Mouse (Mus musculus): Measurements from ENCODE around the gene Rnf185.

The Rnf185 gene

DNA sequence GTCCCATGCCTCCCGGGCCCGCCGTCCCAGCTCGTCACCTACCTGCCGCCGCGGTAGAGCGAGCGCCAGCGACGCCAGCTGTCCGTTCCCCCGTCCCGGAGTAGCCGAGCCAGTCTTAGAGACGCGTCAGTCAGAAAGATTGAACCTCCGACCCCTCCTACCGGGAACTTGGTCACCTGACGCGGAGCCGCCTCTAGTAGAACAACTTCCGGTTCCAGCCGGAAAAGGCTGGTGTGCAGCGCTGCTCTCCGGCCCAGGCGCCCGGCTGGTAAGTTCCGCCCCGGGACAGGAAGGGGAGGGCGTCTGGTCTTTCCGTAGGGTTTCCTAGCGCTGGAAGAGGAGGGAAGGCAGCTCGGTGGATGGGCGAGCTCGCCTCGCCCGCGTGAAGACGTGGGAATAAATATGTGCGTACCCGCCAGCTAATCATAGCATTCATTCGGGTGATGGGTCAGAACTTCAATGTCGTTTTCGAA is at the start of gene Rnf185:
Gene Rnf185, minus strand, starts transcription at position 197 of the 473 bp plus-strand sequence.
- DNase-seq (ENCODE audit: low read depth, low spot score) = peak; percentile 96

GRCm38 (mm10) chr11:3497296-3497695 is 45.1 kb upstream of the Rnf185 start:
- no peak for DNase-seq (ENCODE audit: low read depth, low spot score)

DNA sequence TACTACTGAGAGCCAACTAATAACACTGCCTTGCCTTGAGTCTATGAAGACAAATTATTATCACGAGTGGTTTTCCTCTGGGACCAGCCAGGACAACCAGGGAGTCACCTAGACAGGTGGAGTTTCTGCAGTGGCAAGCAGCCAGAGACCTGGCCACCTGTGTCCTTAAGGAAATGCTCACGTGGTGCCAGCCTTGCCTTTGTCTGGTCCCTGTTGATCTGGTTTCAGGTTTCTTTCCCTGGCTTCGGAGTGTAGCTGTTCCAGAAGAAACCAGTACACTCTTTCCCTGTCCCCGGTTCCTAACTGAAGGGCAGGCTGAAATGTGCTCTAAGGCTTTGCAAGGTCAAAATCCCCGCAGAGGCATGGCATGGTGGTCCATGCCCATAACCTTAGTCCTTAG is 44.6 kb upstream of the Rnf185 start:
- no peak for DNase-seq (ENCODE audit: low read depth, low spot score)

DNA sequence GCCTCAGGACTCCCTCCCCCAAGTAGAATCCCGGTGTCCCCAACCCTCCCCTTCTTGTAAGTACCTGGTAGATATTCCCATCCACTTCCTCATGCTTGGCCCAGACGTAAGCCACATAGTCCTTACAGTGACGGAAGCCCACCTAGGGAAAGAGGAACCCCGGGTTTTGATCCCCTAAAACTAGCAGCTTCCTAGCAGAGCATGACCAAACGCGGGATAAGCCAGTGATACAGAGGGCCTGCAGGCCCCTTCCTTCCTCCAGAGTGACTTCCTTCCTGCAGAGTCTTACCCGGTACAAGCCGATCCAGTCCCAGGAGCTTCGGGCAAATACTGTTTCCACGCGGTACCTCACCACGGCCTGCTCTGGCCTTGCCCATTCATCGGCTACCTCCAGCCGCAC is 43.3 kb upstream of the Rnf185 start:
- DNase-seq (ENCODE audit: low read depth, low spot score) = no peak

DNA sequence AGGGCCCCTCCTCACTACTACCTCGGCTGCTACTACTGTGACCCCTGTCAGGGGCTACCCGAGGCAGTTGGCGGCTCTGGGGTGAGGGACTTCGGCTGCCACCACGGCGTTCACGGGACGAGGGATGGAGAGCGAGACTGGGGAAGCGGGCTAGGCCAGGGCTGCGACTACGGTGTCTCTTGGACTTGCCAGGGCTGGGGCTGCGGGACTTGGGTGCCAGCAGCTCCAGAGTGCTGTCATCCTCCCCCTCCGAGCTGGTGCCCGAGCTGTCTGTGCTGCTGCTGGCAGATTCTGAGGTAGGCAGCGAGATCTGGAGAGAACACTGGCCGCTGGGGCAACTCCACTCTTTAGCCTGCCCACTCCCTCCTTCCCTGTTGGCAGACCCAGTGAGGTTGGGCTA is 42.7 kb upstream of the Rnf185 start:
- no peak for DNase-seq (ENCODE audit: low read depth, low spot score)

DNA sequence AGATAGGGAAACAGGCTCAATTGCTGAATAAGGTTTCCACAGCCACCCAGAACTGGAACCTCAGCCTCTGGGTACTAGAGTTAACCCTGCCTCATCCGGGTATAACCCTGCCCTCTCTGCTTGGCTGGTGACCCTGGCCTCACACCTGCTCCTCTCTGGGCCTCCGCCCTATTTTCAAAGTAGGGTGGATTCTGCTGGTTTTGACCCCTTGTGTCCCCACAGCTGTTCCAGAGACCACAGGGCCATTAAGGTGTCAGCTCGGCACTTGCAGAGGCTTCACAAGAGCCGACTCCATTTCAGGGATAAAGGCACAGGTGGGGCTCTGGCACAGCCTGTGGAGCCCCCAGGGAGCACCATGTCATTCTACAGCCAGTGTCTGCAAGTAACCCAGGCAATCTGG is 40.6 kb upstream of the Rnf185 start:
- DNase-seq (ENCODE audit: low read depth, low spot score) = no peak

DNA sequence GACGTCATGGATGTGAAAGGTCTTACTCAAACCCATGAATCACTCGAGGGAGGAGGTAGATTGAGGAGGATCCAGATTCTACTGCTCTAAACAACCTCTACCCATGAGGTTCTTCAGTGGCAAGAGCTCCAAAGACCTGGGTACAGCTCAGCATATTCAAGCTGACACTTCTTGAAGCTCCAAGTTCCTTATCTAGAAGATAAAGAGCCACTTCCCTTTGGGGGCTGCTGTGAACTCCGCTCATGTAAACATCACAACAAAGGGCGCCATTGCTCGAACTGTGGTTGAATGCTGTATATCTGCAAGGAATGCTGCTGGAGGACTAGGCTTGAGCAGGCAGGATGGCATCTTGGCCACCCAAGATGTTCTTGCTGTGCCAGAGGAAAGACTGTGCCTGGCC is 36.9 kb upstream of the Rnf185 start:
- no peak for DNase-seq (ENCODE audit: low read depth, low spot score)

DNA sequence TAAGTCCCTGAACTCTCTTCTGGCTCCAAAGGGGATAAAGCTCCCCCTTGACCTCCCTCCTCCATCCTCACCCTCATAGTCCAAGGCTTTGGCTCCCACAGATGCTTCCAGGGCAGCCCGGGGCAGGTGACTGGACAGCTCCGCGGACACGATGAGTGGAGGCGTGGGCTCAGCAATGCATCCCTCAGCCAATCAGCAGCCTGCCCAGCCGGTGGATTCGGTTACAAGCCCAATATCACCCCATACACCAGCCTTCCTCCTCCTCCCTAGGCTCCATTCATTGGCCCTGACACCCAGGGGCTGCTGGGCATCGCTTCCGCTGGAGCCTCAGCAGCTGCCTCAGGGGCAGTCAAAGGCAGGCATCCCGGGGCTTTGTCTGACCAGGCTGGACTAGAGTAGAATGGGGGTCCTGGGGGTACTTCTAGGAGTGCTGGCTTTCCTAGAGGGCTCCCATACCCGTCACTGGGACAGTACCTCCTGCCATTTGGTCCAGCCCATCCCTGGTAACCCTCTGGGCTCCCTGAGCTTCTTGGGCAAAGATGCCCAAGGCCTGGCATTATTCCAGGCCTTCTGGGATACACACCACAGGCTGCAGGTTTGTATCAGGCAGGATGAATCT is 35.9 kb upstream of the Rnf185 start, which contains the start of gene Pla2g3:
Gene Pla2g3, plus strand, starts transcription at position 333 of the 619 bp plus-strand sequence.
- DNase-seq (ENCODE audit: low read depth, low spot score) = no peak

- DNase-seq (ENCODE audit: low read depth, low spot score) = no peak
Measured at GRCm38 (mm10) chr11:3486349-3486748, 34.2 kb upstream of the Rnf185 start.

DNA sequence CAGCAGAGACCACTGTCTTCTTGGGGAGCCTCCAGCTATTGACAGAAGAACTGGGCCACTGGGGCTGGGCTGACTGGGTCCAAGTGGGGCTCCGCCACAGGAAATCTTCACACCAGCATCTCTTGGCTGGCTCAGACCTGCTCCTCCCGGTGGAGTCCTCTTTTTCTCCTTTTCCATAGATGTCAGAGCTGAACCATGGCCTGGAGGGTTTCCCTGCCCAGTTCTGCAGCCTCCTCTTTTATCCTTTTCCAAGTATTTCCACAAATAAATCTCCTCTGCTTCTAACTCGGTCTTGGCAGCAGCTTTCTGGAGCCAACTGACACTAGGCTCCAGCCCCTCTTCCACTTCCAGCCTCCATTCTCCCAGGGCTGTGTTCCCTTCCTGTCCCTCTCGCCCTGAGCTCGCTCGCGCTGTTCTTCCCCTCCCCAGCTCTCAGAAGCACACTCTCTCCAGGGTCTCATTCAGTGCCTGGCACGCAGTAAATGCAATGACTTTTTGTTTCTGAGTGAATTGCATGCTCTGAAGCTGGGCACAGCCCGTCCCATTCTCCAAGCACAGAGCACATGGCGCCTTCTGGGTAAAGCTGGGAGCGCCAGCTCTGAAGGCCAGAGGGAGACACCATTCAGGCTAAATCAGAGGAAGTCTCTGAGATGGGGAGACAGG is 31.9 kb upstream of the Rnf185 start:
- no peak for DNase-seq (ENCODE audit: low read depth, low spot score)

DNA sequence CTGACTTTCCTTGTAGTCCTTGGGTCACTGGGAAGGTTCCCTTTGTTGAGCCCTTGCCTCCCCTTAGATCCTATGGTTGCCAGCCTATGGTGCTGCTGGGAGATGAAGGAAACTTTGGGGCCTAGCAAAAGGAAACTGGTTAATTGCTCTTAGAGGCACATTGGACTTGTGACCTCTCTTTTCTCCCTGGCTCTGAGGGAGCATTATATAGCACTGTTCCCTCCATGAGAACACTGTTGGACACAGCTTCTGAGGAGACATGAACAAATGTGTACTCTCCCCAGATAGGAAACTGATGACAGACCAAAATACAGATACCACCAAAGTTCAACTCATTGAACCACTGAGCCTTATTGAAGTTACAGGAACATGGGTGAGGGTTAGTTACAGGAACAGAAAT is 23.3 kb upstream of the Rnf185 start:
- DNase-seq (ENCODE audit: low read depth, low spot score) = no peak

- peak; percentile 27 for DNase-seq (ENCODE audit: low read depth, low spot score)
Measured at GRCm38 (mm10) chr11:3474480-3475115, 22.4 kb upstream of the Rnf185 start.

- DNase-seq (ENCODE audit: low read depth, low spot score) = peak; percentile 76
Measured at GRCm38 (mm10) chr11:3472484-3472883, 20.3 kb upstream of the Rnf185 start.

DNA sequence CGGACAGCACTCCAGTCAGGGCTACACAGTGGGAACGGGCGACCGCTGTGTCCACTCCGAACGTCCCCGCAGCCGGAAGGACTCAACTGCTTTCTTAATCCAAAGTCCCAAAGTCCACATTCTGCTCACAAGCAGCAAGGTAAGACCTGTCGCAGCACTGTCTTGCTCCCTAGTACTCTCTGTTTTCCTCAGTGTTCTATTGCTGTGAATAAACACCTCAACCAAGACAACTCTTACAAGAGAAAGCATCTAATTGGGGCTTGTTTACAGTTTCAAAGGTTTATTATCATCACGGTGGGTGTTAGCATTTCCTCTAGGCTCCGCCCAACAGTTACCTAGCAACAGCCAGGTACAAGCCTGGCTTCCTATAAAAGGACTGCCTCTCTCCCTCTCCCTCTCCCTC is 19.3 kb upstream of the Rnf185 start:
- DNase-seq (ENCODE audit: low read depth, low spot score) = no peak

GRCm38 (mm10) chr11:3462846-3463245 is 10.7 kb upstream of the Rnf185 start:
- no peak for DNase-seq (ENCODE audit: low read depth, low spot score)

- DNase-seq (ENCODE audit: low read depth, low spot score) = no peak
Measured at GRCm38 (mm10) chr11:3459105-3459468, 6.9 kb upstream of the Rnf185 start.

- no peak for DNase-seq (ENCODE audit: low read depth, low spot score)
Measured at GRCm38 (mm10) chr11:3458428-3459104, 6.4 kb upstream of the Rnf185 start.

GRCm38 (mm10) chr11:3456354-3456753 is 4.2 kb upstream of the Rnf185 start:
- DNase-seq (ENCODE audit: low read depth, low spot score) = peak; percentile 67

DNA sequence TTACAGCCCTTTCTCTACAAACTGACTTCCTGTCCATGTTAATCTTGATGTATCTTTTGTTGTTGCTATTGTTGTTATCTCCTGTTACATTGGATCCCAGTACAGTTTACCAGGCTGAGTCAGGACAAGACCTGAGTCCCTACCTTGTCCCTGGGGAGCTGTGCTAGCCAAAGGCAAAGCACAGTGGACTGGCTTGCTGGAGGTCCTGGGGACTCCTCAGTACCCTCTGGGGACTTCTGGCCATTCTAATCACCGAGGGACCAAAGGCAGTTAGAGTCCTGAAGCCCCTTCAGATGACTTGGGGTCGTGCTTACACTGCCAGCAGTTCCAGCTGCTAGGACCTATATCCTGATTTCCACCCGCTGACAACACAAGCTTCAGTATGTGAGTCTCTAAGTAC is 2.3 kb upstream of the Rnf185 start:
- no peak for DNase-seq (ENCODE audit: low read depth, low spot score)

DNA sequence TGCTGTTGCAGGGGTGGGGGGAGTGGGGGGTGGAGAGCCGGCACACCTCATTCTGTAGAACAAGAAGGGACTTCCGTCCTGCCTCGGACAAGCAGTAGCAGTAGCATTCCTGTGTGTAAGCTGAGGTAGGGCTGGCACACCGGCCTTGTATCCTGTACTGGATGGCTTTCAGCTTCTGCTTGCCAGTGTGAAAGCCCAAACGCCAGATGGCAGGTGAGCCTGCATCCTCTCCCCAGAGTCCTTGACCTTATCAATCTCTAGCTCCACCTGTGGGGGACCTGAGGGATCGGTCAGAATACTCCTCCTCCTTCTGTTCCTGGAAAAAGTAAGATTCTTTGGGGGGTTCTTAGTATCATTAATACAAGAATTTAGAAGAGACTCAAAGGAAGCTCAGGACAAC is 1.3 kb upstream of the Rnf185 start:
- peak; percentile 71 for DNase-seq (ENCODE audit: low read depth, low spot score)

DNA sequence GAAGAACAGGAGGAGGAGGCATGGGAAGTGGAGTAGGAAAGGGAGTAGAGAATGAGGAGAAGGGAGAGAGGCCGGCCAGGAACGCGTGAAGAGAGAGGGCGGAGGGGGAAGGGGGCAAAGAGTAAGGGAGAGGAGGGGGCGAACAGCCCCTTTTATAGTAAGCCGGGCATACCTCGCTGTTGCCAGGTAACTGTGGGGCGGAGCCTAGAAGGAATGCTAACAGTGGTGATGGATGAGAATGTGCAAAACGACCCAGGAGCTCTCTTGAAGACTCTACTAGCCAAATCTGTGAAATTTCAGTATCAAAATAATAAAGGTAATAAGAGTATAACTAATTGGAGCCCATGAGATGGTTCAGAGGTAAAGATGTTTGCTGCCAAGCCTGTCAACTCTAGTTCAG is 606 bp upstream of the Rnf185 start:
- peak; percentile 40 for DNase-seq (ENCODE audit: low read depth, low spot score)

DNA sequence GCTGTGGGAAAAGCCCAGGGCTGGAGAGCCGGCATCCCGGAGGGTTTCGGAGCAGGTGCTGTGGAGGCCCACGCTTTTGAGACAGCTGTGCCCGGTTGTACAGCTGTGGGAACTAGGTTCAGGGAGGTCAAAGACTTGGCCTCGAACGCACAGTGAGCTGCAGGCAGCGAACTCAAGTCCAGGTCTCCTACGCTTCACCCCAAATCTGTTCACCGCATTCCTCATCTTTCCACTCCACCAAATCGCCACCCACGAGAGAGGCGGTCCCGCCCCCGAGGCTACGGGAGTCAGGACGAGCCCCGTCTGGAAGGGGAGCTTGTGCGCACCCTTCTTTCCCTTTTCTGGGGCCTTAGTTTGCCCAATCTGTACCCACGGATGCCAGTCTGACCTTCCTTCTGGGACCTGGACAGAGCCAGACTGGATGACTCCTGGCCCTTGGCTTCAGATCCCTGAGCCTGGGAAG is 431 bp downstream of the Rnf185 start:
- peak; percentile 75 for DNase-seq (ENCODE audit: low read depth, low spot score)
